Mouse (Mus musculus): ENCODE results near the gene Gm2431. TPM values are rescaled to one million over a fixed set of nuclear protein-coding genes. Genes with fewer than 3 reads are reported as not detected.
"Not testable (repeated sequence)": the region's sequence is repeated elsewhere in the genome, so short reads cannot be mapped to it uniquely, and the experiment has no call there.

The Gm2431 gene
- not detected in 2 replicates for polyA plus RNA-seq (2015; fragmentation: Nextera tagmentation; extraction: Ambion mirVana)

GRCm38 (mm10) chr7:142258254-142258653 is at the start of gene Gm2431:
Gene Gm2431, minus strand, starts transcription at chr7:142258354.
- not testable (repeated sequence) for H3K9me3 ChIP-seq; H3K4me3 ChIP-seq; ATAC-seq (replicated peaks); H3K27ac ChIP-seq; H3K9ac ChIP-seq; H3K27me3 ChIP-seq (replicated peaks); H3K4me1 ChIP-seq; H3K4me2 ChIP-seq; H3K36me3 ChIP-seq (replicated peaks)
- 54% methylated on average over 1 of the region's 1 CpGs for WGBS

- H3K36me3 ChIP-seq (replicated peaks); H3K27me3 ChIP-seq (replicated peaks); ATAC-seq (replicated peaks); H3K9me3 ChIP-seq; H3K4me1 ChIP-seq; H3K4me3 ChIP-seq; H3K4me2 ChIP-seq; H3K27ac ChIP-seq; H3K9ac ChIP-seq: not testable (repeated sequence)
- 88% methylated on average over 1 of the region's 1 CpGs for WGBS
Measured at GRCm38 (mm10) chr7:142303929-142304328, 45.8 kb upstream of the Gm2431 start.

- H3K27me3 ChIP-seq (replicated peaks) = no peaks in the 10 kb centered on the region
- 72% methylated on average over 3 of the region's 3 CpGs for WGBS
Measured at GRCm38 (mm10) chr7:142303249-142303648, 45.1 kb upstream of the Gm2431 start, which contains the start of gene Krtap5-4. Gene Krtap5-4, plus strand, starts transcription at chr7:142303549.

GRCm38 (mm10) chr7:142297018-142297417 is 38.9 kb upstream of the Gm2431 start, which contains the start of gene Krtap5-1:
Gene Krtap5-1, minus strand, starts transcription at chr7:142297118.
- H3K4me1 ChIP-seq; H3K9me3 ChIP-seq; ATAC-seq (replicated peaks); H3K36me3 ChIP-seq (replicated peaks); H3K4me3 ChIP-seq; H3K9ac ChIP-seq; H3K4me2 ChIP-seq; H3K27ac ChIP-seq; H3K27me3 ChIP-seq (replicated peaks): not testable (repeated sequence)

More at GRCm38 (mm10) chr7:142303249-142303648, 45.1 kb upstream of the Gm2431 start, which contains the start of gene Krtap5-4:
- H3K4me3 ChIP-seq = no peak within 1 kb of the TSS
- H3K27ac ChIP-seq = no peak within 1 kb of the TSS
- H3K4me1 ChIP-seq = no peaks in the 10 kb centered on the region
- H3K9ac ChIP-seq = no peak within 1 kb of the TSS
- ATAC-seq (replicated peaks) = no peak
- no peaks in the 10 kb centered on the region for H3K9me3 ChIP-seq
- H3K4me2 ChIP-seq = no peak within 1 kb of the TSS
- no peaks in the 10 kb centered on the region for H3K36me3 ChIP-seq (replicated peaks)

- ATAC-seq (replicated peaks); H3K36me3 ChIP-seq (replicated peaks); H3K9me3 ChIP-seq; H3K27me3 ChIP-seq (replicated peaks); H3K4me3 ChIP-seq; H3K4me2 ChIP-seq; H3K27ac ChIP-seq; H3K4me1 ChIP-seq; H3K9ac ChIP-seq: not testable (repeated sequence)
- 30% methylated on average over 4 of the region's 4 CpGs for WGBS
Measured at GRCm38 (mm10) chr7:142296108-142296507, 38.0 kb upstream of the Gm2431 start.

GRCm38 (mm10) chr7:142295418-142295817 is 37.3 kb upstream of the Gm2431 start:
- Histone ChIP-seq H3K36me3 (replicated peaks) (no peaks in the 10 kb centered on the region), H3K4me2 (no peak overlapping the region), H3K27ac (no peak overlapping the region), H3K27me3 (replicated peaks) (no peaks in the 10 kb centered on the region), H3K4me3 (no peak overlapping the region), H3K9ac (no peak overlapping the region), H3K4me1 (no peaks in the 10 kb centered on the region), H3K9me3 (no peaks in the 10 kb centered on the region)
- ATAC-seq (replicated peaks) = no peak

- H3K36me3 ChIP-seq (replicated peaks); H3K9me3 ChIP-seq; H3K4me3 ChIP-seq; ATAC-seq (replicated peaks); H3K9ac ChIP-seq; H3K27me3 ChIP-seq (replicated peaks); H3K4me2 ChIP-seq; H3K4me1 ChIP-seq; H3K27ac ChIP-seq: not testable (repeated sequence)
- WGBS = 0% methylated on average over 2 of the region's 2 CpGs
Measured at GRCm38 (mm10) chr7:142293851-142294250, 35.7 kb upstream of the Gm2431 start.

GRCm38 (mm10) chr7:142285910-142286612 is 27.9 kb upstream of the Gm2431 start:
- H3K27ac ChIP-seq; ATAC-seq (replicated peaks); H3K4me3 ChIP-seq; H3K9me3 ChIP-seq; H3K9ac ChIP-seq; H3K36me3 ChIP-seq (replicated peaks): not testable (repeated sequence)
- H3K4me1 ChIP-seq = peaks cover 18% of the 10 kb centered on the region
- H3K4me2 ChIP-seq = 0 out of 2 replicates have a peak overlapping the region, but pooled peaks have one; percentile 70
- H3K27me3 ChIP-seq (replicated peaks) = peaks cover 16% of the 10 kb centered on the region
- 84% methylated on average over 9 of the region's 9 CpGs for WGBS

- peak overlapping the region; percentile 31 for H3K9ac ChIP-seq
- H3K4me3 ChIP-seq = peak overlapping the region; percentile 44
- H3K4me2 ChIP-seq = peak overlapping the region; percentile 70
- H3K27me3 ChIP-seq (replicated peaks) = peaks cover 16% of the 10 kb centered on the region
- WGBS = 22% methylated on average over 23 of the region's 23 CpGs
- no peaks in the 10 kb centered on the region for H3K9me3 ChIP-seq
- peak; percentile 88 for ATAC-seq (replicated peaks)
- peak overlapping the region; percentile 76 for H3K27ac ChIP-seq
- peaks cover 18% of the 10 kb centered on the region for H3K4me1 ChIP-seq
- no peaks in the 10 kb centered on the region for H3K36me3 ChIP-seq (replicated peaks)
Measured at GRCm38 (mm10) chr7:142285130-142285835, 27.1 kb upstream of the Gm2431 start.

- H3K4me3 ChIP-seq = peak overlapping the region; percentile 44
- peak overlapping the region; percentile 70 for H3K4me2 ChIP-seq
- ATAC-seq (replicated peaks) = peak; percentile 87
- peaks cover 16% of the 10 kb centered on the region for H3K27me3 ChIP-seq (replicated peaks)
- H3K9me3 ChIP-seq = no peaks in the 10 kb centered on the region
- H3K27ac ChIP-seq = peak overlapping the region; percentile 76
- no peaks in the 10 kb centered on the region for H3K36me3 ChIP-seq (replicated peaks)
- H3K4me1 ChIP-seq = peaks cover 18% of the 10 kb centered on the region
- WGBS = under 1% methylated on average over 19 of the region's 19 CpGs
- H3K9ac ChIP-seq = peak overlapping the region; percentile 38
Measured at GRCm38 (mm10) chr7:142284615-142285080, 26.5 kb upstream of the Gm2431 start.

GRCm38 (mm10) chr7:142284023-142284591 is 26.0 kb upstream of the Gm2431 start:
- under 1% methylated on average over 38 of the region's 38 CpGs for WGBS
- ATAC-seq (replicated peaks) = peak; percentile 65

GRCm38 (mm10) chr7:142282847-142283246 is 24.7 kb upstream of the Gm2431 start:
- not testable (repeated sequence) for H3K4me3 ChIP-seq; H3K9me3 ChIP-seq; H3K36me3 ChIP-seq (replicated peaks); H3K27ac ChIP-seq; H3K9ac ChIP-seq; ATAC-seq (replicated peaks)
- H3K27me3 ChIP-seq (replicated peaks) = peaks cover 16% of the 10 kb centered on the region
- H3K4me1 ChIP-seq = peaks cover 18% of the 10 kb centered on the region
- 17% methylated on average over 2 of the region's 2 CpGs for WGBS
- peak overlapping the region; percentile 70; the same call in 1 of the 2 replicates for H3K4me2 ChIP-seq

More at GRCm38 (mm10) chr7:142284023-142284591, 26.0 kb upstream of the Gm2431 start:
- Histone ChIP-seq H3K9me3 (no peaks in the 10 kb centered on the region), H3K27me3 (replicated peaks) (peaks cover 16% of the 10 kb centered on the region), H3K4me2 (peak overlapping the region; percentile 70), H3K36me3 (replicated peaks) (no peaks in the 10 kb centered on the region), H3K4me1 (peaks cover 18% of the 10 kb centered on the region), H3K4me3 (peak overlapping the region; percentile 44), H3K9ac (peak overlapping the region; percentile 38), H3K27ac (peak overlapping the region; percentile 76)

All from midbrain, embryonic 15.5 days (tissue).